In the genomic region with DNA sequence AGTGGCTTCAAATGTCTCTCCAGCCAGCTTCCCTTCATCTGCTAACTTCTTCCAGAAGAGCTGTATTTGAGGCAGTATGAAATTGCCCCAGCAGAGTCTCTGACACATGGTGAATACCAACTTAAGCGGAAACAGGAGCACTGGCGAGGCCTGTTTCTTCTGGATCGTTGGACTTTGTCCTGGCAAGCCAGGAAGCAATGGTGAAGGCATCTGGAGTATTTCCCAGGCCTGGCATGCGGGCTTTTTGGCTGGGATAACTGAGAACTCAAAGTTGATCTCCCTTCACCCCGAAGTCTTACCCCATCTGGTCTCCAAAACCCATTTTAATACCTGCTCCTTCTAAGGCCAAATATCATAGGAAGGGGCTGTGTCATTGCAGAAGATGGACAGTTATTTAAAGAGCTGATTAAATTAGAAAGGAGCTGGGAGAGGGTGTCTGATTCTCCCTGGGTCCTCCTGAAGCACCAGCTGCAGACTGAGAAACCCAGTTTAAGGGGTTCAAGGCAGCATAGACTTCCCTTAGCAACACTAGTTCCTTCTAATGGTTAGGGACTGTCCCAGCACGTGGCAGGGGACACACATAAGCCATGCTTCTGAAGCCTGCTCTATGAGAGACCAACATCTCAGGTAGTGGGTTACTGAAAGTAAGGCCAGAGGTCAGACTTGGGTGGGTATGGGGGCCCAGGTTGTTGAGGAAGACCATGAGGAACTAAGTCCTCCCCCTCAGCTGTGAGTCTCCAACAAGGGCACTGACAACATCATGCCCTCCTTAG, we compare ENCODE assay signal across 8 mouse cellular contexts.
DNase-seq lines count a peak whose midpoint lies in the region.

No protein-coding gene starts in this region.

- peak; percentile 42 for DNase-seq in adrenal gland, adult 2 months
- DNase-seq in adrenal gland, adult 8-10 months: no peak
- peak; percentile 83 for DNase-seq in left cerebral cortex, postnatal 4 days
- DNase-seq in left cerebral cortex, adult 11 months (ENCODE audit: low spot score): no peak
- peak; percentile 93 to 94 for DNase-seq in cerebellum, postnatal 10 days
- DNase-seq in layer of hippocampus, postnatal 10 days (ENCODE audit: low spot score in 2 of 2): peak; percentile 57 to 63
- DNase-seq in lung, postnatal 25 days (ENCODE audit: low spot score): no peak
- no peak for DNase-seq in lung, postnatal 14 days

- intact Hi-C loops in left cerebral cortex, postnatal 4 days (cut with DNase I): no loop called here

Comparison
In these comparisons a context has a peak if more than half of its experiments do, and no peak if none do; other contexts are left out.
1. DNase-seq: peak in adrenal gland, adult 2 months (single experiment), left cerebral cortex, postnatal 4 days (single experiment), cerebellum, postnatal 10 days (2 of 2) and layer of hippocampus, postnatal 10 days (2 of 2); none in adrenal gland, adult 8-10 months (single experiment), left cerebral cortex, adult 11 months (single experiment), lung, postnatal 25 days (single experiment) and lung, postnatal 14 days (single experiment).